Mouse (Mus musculus) cerebellum, postnatal 10 days (tissue): ENCODE data around the gene Mllt11.
"Not testable (repeated sequence)": the region's sequence is repeated elsewhere in the genome, so short reads cannot be mapped to it uniquely, and the experiment has no call there.

Source experiments
- DNase-seq, 2 experiments: peaks; one replicate each; pipeline ENCODE4 v3.0.0; 2021; ENCODE audit warnings: mixed read lengths in 2 of 2

Mllt11 gene

DNA sequence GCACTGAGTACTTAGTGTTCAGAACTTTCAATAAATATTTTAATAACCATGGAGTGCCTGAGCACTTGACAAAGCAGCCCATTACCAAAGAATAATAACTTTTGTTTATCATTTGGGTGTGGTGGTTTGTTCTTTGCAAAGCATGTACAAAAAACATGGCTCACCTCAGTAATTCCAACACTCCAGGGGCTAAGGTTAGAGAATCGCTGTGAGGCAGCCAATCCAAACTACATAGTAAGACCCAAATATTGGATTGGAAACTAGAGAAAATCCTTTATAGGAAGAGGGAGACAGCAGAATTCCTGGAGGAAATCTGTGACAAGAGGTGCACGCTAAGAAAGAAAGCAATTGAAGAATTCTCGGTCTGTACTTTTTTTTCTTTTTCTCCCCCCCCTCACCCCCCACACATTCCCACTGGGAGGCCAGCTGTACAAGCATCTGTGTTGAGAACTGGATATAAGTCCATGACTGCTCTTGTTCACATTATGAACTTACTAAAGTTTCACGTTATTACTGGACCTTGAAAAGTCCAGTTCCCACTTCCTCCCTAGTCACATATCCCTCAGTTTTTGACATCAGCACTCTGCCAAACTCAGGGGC is 15.2 kb downstream of the Mllt11 start:
- DNase-seq = no peak

- no peak for DNase-seq
Observed at GRCm38 (mm10) chr3:95213609-95213975, 18.4 kb downstream of the Mllt11 start.

GRCm38 (mm10) chr3:95212889-95213608 is 18.9 kb downstream of the Mllt11 start:
- DNase-seq = not testable (repeated sequence)

GRCm38 (mm10) chr3:95210585-95210984 is 21.4 kb downstream of the Mllt11 start:
- no peak for DNase-seq

DNA sequence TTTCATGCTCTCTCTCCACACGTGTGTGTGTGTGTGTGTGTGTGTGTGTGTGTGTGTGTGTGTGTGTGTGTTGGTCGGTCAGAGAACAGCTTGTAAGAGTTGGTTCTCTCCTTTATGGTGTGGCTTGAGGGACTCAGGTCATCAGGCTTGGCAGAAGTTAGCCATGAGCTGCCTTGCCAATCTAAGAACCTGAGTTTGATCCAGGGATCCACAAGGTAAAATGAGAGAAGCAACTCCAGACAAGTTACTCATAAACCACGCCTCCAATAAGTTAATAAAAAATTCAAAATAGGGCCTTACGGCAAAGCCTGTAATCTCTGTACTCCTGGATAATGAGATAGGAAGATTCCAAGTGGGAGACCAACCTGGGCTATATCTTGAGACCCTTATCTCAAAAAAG is 23.7 kb downstream of the Mllt11 start:
- DNase-seq = no peak

- DNase-seq = no peak
Observed at GRCm38 (mm10) chr3:95203880-95204279, 28.1 kb downstream of the Mllt11 start.

- DNase-seq = no peak
Observed at GRCm38 (mm10) chr3:95200562-95200961, 31.4 kb downstream of the Mllt11 start.

DNA sequence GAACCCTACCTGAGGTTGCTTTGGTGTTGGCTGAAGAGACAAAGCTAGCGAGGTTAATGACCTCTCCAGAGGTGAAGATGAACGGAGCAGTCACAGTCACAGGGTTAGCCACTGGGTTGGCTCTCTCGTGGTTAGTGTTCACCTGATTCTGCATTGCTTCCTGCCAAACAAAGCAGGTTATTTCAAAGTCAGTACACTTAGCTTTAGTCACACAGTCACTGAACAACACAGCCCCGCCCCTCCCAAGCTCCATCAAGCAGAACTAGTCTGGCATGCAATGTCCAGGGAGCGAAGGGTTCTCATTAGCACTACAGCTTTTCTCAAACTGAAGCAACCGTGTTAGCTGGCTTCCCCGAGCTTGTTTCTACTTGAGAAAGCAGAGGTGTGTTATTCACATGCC is 31.8 kb downstream of the Mllt11 start:
- DNase-seq = no peak

GRCm38 (mm10) chr3:95199101-95199500 is 32.9 kb downstream of the Mllt11 start:
- DNase-seq = no peak

GRCm38 (mm10) chr3:95195772-95196171 is 36.2 kb downstream of the Mllt11 start:
- no peak for DNase-seq

DNA sequence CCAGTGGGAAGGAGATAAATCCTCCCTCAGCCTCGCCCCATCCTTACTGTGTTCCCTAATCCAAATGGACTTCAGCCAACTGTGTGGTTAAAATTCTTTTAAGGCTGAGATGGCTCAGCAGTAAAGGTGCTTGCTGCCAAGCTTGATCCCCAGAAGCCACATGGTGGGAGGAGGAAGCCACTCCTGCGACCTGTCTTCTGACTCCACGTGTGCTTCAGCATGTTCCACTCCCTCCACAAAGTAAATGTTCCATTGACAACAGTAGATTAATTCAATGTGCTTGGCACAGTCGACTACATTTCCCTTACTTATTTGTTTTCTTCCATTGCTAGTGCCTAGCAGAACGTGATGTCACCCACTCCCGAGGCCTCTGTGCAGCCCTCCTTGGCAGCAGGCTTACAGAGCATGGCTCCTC is 37.2 kb downstream of the Mllt11 start:
- DNase-seq = peak; percentile 48 to 57

- DNase-seq = no peak
Observed at GRCm38 (mm10) chr3:95186888-95187287, 45.1 kb downstream of the Mllt11 start.

- DNase-seq = no peak
Observed at GRCm38 (mm10) chr3:95186100-95186499, 45.9 kb downstream of the Mllt11 start.

DNA sequence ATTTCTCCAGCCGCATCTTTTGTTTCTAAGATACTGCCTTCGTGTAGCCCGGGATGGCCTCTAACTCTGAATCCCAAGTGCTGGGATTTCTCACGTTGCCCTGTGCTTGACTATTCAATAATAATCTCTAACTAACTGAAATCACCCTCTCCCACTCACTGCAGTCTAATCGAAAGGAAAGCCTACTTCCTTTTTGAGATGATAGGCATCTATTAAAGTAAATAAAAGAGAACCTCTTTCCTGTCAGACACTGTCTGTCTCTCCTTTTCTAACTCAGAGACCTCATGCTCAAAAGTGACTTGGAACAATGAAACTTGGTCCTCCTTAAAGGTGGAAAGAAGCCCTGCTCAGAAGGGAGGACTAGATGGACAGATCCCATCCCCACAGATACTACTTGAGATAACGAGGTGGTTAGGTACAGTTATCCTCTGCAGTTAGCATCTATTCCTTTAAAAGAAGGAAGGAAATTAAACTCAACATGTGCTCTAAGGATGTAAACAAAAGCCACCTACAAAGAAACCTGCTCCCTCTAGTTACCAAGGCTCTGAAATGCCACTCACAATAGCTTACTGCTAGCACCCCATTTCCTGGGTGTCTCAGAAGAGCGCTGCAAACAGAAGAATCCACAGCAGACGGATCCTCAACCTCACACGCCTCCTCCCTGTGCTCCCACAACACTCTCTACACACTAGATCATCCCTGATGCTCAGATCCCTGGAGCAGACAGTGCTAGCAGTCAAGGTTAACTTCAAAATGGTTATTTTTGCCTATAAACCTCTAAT is 47.0 kb downstream of the Mllt11 start:
- DNase-seq = no peak

- DNase-seq = no peak
Observed at GRCm38 (mm10) chr3:95181841-95182240, 50.1 kb downstream of the Mllt11 start.

- DNase-seq = no peak
Observed at GRCm38 (mm10) chr3:95179890-95180289, 52.1 kb downstream of the Mllt11 start.

DNA sequence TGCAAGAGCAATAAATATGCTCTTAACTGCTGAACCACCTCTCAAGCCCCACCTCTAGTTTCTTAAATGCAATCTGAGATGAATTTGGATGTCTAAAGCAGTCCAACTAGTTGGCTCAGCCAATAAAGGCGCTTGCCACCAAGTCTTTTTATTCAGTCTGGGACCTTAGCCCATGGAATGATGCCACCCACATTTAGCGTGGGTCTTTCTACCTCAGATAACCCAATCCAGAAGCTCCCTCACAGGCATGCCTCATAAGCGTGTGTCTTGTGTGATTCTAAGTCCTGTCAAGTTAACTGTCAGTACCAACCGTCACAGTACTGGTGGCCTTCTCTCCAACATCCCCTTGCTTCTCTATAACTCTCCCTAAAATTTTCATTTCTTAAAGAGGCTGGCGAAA is 53.0 kb downstream of the Mllt11 start:
- no peak for DNase-seq

DNA sequence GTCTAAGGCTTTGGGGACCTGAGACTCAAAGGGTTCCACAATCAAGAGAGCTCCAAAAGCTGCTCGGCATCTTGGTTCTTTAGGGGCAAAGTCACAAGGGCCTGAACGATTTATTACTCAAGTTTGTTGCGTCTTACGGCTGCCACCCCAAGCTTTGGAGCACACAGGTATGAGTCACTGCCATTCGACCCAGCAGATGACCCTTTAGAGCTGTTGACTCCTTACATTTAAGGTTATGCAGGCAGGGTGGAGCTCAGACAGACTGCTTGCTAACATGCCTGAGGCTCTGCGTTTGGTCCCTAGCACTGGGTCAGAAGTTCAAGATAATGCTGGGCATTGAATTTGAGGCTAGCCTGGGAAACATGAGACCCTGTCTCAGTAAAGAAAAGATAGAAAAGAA is 54.4 kb downstream of the Mllt11 start:
- no peak for DNase-seq

GRCm38 (mm10) chr3:95176500-95176899 is 55.5 kb downstream of the Mllt11 start:
- no peak for DNase-seq

- DNase-seq = peak; percentile 96 to 98
Observed at GRCm38 (mm10) chr3:95174011-95174592, 57.9 kb downstream of the Mllt11 start.

- peak; percentile 60 to 64 for DNase-seq
Observed at GRCm38 (mm10) chr3:95173256-95173949, 58.6 kb downstream of the Mllt11 start.

- peak in 1 of 2 experiments; percentile 22 for DNase-seq
Observed at GRCm38 (mm10) chr3:95172526-95173255, 59.3 kb downstream of the Mllt11 start.
